Mouse (Mus musculus): ENCODE measurements around the gene Slc35b2.

Slc35b2 gene

GRCm38 (mm10) chr17:45564531-45565084 lies 934 bp downstream of the Slc35b2 start:
- DNase-seq (ENCODE audit: low spot score), result no peak

- no peak for DNase-seq (ENCODE audit: low spot score)
Measured at GRCm38 (mm10) chr17:45565103-45565502, 1.4 kb downstream of the Slc35b2 start.

GRCm38 (mm10) chr17:45566031-45566359 lies 2.3 kb downstream of the Slc35b2 start:
- DNase-seq (ENCODE audit: low spot score), result no peak

- DNase-seq (ENCODE audit: low spot score), result peak; percentile 40
Measured at GRCm38 (mm10) chr17:45566360-45567161, 2.9 kb downstream of the Slc35b2 start.

- DNase-seq (ENCODE audit: low spot score), result peak; percentile 62
Measured at GRCm38 (mm10) chr17:45567162-45567601, 3.5 kb downstream of the Slc35b2 start.

GRCm38 (mm10) chr17:45568990-45569389 lies 5.3 kb downstream of the Slc35b2 start:
- no peak for DNase-seq (ENCODE audit: low spot score)

- DNase-seq (ENCODE audit: low spot score), result no peak
Measured at GRCm38 (mm10) chr17:45569999-45570398, 6.3 kb downstream of the Slc35b2 start.

GRCm38 (mm10) chr17:45572103-45573086 lies 8.7 kb downstream of the Slc35b2 start:
- peak; percentile 89 for DNase-seq (ENCODE audit: low spot score)

GRCm38 (mm10) chr17:45573087-45573779 lies 9.6 kb downstream of the Slc35b2 start, which contains the start of gene Hsp90ab1:
Gene Hsp90ab1, minus strand, starts transcription at chr17:45573271.
- peak; percentile 98 for DNase-seq (ENCODE audit: low spot score)

GRCm38 (mm10) chr17:45573780-45574123 lies 10.1 kb downstream of the Slc35b2 start:
- peak; percentile 95 for DNase-seq (ENCODE audit: low spot score)

GRCm38 (mm10) chr17:45574129-45574761 lies 10.6 kb downstream of the Slc35b2 start:
- peak; percentile 56 for DNase-seq (ENCODE audit: low spot score)

GRCm38 (mm10) chr17:45575123-45575897 lies 11.6 kb downstream of the Slc35b2 start:
- DNase-seq (ENCODE audit: low spot score), result no peak

GRCm38 (mm10) chr17:45578242-45578641 lies 14.6 kb downstream of the Slc35b2 start:
- no peak for DNase-seq (ENCODE audit: low spot score)

- no peak for DNase-seq (ENCODE audit: low spot score)
Measured at GRCm38 (mm10) chr17:45578843-45579242, 15.2 kb downstream of the Slc35b2 start.

GRCm38 (mm10) chr17:45579554-45579953 lies 15.9 kb downstream of the Slc35b2 start:
- DNase-seq (ENCODE audit: low spot score), result no peak

- DNase-seq (ENCODE audit: low spot score), result no peak
Measured at GRCm38 (mm10) chr17:45580958-45581477, 17.3 kb downstream of the Slc35b2 start.

GRCm38 (mm10) chr17:45581567-45581983 lies 17.9 kb downstream of the Slc35b2 start:
- peak; percentile 84 for DNase-seq (ENCODE audit: low spot score)

- no peak for DNase-seq (ENCODE audit: low spot score)
Measured at GRCm38 (mm10) chr17:45582188-45582587, 18.5 kb downstream of the Slc35b2 start.

- no peak for DNase-seq (ENCODE audit: low spot score)
Measured at GRCm38 (mm10) chr17:45582715-45583355, 19.2 kb downstream of the Slc35b2 start.
